Mouse (Mus musculus) heart, adult 2 months (tissue): Measurements from ENCODE around the gene Aarsd1.

ENCODE experiments used
- CTCF ChIP-seq: fragments of 200-600 bp; IDR thresholded peaks from 2 replicates; pipeline ENCODE4 v1.8.1; 2022; ENCODE audit warnings: antibody characterized with exemption, mild to moderate bottlenecking, moderate library complexity
- EP300 ChIP-seq: fragments of 200-500 bp; IDR thresholded peaks from 2 replicates; pipeline ENCODE4 v1.6.1; 2011; ENCODE audit warnings: low read depth, low read length, control low read depth; ENCODE audit not compliant: insufficient read depth
- POLR2A ChIP-seq: fragments of 200-500 bp; IDR thresholded peaks from 2 replicates; pipeline ENCODE4 v1.6.1; 2011; ENCODE audit warnings: mild to moderate bottlenecking, low read depth, low read length, control low read depth; ENCODE audit not compliant: insufficient read depth

GRCm38 (mm10) chr11:101433396-101433795, 16.0 kb upstream of the Aarsd1 start:
- TF ChIP-seq EP300 = no peak
- TF ChIP-seq CTCF = no peak
- no peak for TF ChIP-seq POLR2A
